Mouse (Mus musculus): ENCODE data around the gene Fam155a. TPM values are rescaled to one million over a fixed set of nuclear protein-coding genes. Genes with fewer than 3 reads are reported as not detected.
"Not testable (repeated sequence)": the region's sequence is repeated elsewhere in the genome, so short reads cannot be mapped to it uniquely, and the experiment has no call there.

The Fam155a gene
- total RNA-seq, 2 experiments from 2014 or later: 0.45 to 0.58 TPM

DNA sequence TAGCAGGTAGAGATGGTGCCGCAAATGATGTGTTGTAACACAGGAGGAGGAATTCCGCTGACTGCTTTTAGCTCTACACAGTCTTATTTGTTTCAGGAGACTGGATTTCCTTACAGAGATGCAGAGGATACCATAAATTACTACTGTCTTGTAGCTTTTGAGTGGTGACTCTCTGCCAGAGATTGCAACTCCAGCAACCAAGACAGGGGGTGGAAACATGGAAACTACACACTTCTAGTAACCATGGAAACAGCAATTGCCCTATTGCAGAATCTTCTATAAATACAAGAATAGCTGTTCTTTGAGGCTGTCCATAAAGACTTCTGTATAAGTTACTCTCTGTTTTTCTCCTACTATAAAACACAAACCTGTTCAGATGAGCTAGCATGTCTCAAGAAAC, 76.2 kb downstream of the Fam155a start:
- no peak for DNase-seq
- intact Hi-C loops (cut with DNase I; ENCODE audit: low total_unique reads): no loop called here

DNA sequence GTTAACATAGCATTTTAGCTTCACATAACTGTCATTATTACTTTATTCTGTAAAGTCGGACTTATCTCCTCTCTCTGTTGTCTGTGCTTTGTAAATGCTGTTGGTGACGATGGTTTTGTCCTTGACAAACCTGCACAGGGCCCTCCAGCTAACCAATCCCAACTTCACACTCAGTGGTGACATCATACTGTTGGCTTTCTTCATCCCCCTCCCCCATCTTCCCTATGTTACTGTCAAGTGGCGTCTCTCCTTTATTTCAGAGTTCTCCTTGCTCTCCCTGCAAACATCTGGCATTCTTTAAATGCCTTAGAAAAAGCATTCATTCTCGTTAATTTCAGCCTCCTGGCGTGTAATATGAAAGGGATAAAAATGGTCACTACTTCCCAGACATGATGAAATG, 78.6 kb downstream of the Fam155a start:
- intact Hi-C loops (cut with DNase I; ENCODE audit: low total_unique reads): no loop called here
- DNase-seq: no peak

DNA sequence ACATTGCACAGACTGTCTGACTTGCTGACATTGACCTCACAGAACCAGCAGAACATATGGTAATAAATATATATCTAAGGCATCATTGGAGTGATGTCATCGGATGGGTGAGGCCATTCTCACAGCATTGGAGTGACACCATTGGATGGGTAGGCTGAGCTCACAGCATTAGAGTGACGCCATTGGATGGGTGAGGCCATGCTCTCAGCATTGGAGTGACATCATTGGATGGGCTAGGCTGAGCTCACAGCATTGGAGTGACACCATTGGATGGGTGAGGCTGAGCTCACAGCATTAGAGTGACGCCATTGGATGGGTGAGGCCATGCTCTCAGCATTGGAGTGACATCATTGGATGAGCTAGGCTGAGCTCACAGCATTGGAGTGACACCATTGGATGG, 110.9 kb downstream of the Fam155a start:
- intact Hi-C loops (cut with DNase I; ENCODE audit: low total_unique reads): not testable (repeated sequence)

DNA sequence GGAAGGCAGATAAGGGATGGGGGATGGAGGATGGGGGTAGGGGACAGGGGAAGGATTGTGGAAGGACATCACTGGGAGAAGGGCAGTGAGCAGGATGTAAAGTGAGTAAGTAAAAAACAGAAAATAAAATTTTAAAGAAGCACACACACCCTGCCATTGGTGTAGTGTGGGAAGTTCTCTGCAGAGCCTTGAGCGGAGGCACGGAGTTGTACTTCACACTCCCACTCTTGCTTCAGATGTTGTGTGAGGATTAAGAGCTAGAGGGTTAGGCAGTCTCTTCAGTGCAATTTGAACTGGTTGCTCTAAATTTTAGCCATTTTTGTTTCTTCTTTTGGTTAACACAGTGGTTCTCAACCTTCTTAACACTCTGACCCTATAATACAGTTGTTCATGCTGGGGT, 114.1 kb downstream of the Fam155a start:
- intact Hi-C loops (cut with DNase I; ENCODE audit: low total_unique reads): no loop called here
- no peak for DNase-seq

More for the DNA sequence above, 110.9 kb downstream of the Fam155a start:
- DNase-seq: not testable (repeated sequence)

DNA sequence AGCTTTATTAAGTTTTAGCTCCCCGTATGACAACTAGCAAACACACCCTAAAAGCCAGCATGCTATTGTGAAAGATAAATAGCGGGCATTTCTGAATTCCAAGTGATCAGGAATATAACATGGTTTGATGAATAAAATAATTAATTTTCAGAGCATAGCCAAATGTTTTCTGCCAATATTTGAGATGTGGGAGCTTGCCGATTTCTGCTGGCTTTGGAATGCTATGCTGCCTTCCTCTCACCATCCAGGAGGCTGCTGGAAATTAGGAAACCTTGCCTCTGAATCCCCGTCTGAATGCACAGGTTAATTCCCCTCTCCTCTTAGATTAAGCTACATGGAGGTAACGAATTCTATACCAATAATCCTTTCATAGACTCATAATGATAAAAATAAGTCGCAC, 116.1 kb downstream of the Fam155a start:
- intact Hi-C loops (cut with DNase I; ENCODE audit: low total_unique reads): no loop called here
- DNase-seq: no peak

DNA sequence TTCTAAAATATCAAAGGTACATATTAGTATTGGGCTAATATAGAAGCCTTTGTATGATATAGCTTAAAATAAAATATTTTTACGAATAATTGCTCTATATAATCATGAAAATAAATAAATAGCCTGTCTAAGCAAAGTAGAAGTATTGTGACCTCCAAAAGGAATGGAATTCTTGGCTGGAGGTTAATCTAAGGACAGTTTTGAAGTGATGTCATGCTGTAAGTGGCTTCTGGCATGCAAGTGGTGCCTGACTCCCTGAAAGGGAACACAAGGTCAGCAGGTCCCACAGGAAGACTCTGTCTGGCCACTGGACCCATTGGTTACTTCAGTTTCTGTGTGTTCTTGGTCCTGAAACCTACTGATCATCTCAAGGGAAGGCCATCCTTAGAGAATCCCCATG, 117.3 kb downstream of the Fam155a start:
- intact Hi-C loops (cut with DNase I; ENCODE audit: low total_unique reads): no loop called here
- DNase-seq: no peak

DNA sequence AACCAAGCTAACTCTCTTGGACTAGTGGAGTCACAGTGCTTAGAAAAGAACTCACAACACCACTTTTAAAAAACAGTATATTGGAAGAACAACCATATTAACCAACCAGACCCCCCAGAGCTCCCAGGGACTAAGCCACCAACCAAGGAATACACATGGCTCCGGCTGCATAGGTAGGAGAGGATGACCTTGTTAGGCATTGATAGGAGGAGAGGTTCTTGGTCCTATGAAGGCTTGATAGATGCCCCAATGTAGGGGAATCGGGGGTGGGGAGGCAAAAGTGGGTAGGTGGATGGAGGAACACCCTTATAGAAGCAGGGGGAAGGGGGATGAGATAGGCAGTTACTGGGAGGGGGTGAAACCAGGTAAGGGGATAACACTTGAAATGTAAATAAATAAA, 132.8 kb downstream of the Fam155a start:
- intact Hi-C loops (cut with DNase I; ENCODE audit: low total_unique reads): no loop called here
- DNase-seq: no peak

DNA sequence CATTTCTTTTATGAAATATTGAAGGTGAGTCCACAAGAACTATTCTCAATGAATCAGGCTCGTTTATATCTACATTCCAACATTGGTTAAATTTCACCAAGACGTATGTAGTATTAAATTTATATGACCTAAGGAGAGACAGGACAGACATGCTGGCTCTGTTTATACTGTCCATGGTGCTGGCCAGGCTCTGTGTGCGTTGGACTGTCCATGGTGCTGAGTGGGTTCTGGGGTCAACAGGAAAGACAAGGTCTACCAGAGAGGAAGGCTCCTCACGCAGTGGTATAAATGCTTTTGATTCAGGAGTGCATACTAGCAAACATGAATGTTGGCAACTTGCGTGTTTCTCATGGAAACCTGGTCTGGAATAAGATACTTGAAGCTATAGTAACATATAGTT, 135.7 kb downstream of the Fam155a start:
- intact Hi-C loops (cut with DNase I; ENCODE audit: low total_unique reads): no loop called here
- no peak for DNase-seq

DNA sequence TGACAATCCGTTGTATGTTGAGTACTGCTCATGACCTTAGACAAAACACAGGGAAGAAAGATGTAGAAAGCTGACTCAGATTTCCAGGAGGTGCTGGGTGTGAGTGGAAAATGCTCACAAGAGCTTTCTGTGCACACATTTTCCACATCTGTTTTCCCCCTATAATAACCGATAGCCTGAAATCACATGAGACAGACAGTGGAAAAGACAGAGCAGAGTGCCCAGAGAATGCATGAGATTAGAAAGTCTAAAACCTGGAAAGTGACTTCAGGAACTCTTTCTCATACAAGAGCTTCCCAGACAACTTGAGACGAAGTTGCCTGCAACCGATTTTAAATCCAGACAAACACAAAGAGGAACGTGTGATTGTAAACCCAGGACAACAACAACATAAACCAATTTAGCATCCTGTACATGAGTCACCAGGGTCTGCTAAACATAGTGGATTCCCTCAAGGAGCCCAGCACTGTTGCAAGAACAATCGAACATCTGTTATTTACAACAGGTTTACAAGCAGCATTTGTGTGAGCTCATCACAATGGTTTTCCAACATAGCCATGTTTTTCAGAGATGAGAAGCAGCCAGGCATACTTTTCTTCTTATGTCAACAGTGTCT, 163.8 kb downstream of the Fam155a start:
- intact Hi-C loops (cut with DNase I; ENCODE audit: low total_unique reads): no loop called here
- no peak for DNase-seq

DNA sequence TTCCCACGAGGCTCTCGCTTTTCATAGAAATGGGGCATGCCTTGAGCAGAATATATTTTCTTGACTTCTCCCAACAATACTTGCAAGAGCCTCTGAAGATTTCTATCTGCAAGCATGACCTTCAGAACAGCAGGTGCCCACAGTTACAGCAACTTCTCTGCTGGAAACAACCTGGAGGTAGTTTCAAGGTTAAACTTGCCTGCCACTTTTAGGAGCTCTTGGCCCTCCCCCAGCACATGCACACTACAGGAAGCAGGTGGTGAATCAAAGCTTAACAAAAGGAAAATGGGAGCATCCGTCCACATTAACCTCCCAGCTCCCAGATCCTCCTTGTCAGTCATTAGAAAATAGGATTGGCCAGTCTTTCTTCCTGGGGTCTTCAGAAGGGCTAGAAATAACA, 175.0 kb downstream of the Fam155a start:
- no peak for DNase-seq
- intact Hi-C loops (cut with DNase I; ENCODE audit: low total_unique reads): no loop called here

DNA sequence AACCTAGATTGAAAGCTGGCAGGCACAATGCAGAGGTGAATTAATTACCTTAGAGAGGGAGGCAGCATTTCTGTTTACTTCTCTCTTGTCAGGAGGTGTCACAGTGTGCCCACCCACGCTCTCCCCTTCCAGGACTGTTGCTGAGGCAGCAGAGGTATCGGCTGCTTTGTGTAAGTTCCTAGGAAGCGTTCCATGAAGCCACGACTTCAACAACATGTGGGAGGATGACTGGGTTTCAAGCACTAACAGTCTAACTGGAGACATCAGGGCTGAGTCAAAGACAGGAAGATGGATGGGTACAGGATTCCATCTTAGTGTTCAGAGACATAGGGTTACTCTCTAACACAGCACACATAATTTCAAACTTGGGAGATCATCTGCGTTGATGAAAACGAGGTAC, 189.1 kb downstream of the Fam155a start:
- no peak for DNase-seq
- intact Hi-C loops (cut with DNase I; ENCODE audit: low total_unique reads): no loop called here

DNA sequence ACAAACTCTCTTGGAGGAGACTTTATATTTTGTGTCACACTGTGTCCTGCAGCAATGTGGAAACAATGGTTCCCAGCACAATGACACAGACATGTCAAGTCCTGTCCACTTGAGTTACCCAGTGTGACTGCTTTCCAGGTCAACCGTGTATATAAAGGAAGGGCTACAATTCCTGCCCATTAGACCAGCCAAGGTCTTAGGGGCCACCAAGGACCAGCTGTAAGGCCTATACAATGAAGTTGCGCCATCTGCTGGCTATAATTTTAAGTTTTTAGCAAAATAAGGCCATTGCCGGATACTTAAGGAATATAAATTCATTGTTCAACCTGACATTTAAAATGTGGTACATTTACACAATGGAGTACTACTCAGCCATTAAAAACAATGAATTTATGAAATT, 190.8 kb downstream of the Fam155a start:
- intact Hi-C loops (cut with DNase I; ENCODE audit: low total_unique reads): no loop called here
- DNase-seq: no peak

DNA sequence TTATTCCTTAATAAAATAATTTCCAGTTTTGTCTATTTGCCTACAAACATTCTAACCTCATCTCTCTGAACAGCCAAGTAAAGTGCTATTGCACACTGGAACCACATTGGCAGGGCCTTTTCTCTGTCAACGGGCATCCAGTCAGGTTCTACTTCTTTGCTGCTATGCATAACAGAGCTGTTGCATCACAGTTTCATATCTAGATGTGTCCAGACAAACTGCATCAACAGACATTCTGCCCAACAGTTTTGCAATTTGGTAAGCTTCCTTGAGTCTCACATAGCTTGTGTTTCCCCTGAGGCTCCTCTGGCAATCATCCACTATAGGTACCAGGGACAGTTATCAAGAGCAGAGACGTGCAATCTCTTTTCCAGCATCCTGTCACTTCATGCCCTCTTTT, 199.0 kb downstream of the Fam155a start:
- intact Hi-C loops (cut with DNase I; ENCODE audit: low total_unique reads): no loop called here
- no peak for DNase-seq

DNA sequence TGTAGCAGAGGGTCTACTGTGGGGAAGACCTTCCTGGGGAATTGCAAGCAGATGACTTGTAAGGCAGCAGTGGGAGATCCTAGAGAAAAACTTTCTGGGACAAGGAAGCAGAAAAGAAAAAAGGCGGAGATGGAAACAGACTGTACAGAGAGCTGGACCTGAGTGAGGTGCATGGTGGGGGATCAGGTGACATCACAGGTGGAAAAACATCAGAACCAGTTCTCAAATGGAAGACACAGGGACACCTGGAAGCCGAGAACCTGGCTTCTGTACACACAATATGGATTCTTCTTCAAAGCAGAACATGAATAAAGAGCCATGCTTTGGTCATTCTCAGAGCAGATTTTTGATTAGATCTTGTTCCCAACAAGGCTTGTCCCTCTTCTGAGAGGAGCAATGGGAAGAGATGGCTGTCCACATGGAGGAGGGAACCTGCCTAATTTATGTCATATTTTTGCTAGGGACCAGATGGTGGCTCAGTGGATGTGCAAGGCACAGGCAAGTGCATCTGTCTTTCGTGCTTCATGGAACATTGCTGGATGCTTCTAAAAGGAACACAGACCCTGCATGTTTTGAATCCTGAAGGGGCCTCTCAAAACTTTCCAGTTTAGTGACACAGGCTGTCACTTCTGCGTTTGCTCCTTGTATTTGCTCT, 201.3 kb downstream of the Fam155a start:
- no peak for DNase-seq
- intact Hi-C loops (cut with DNase I; ENCODE audit: low total_unique reads): no loop called here

DNA sequence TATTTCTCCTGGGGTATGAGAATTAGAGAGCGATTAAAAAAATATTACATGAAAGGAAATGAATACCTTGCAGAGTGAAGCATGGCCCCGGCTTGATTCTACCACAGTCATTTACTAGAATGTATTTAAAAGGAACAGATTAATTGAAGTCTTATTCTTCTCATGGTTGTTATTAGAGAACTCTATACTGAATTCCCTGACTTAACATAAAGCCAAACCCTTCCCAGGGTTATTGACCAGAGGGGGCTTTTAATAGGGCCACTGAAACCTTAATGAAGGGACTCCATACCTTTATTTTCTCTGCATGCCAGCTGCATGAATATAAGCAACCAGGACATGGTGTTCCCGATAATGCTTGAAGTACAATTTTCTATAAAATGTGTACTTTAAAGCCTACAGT, 221.8 kb downstream of the Fam155a start:
- intact Hi-C loops (cut with DNase I; ENCODE audit: low total_unique reads): no loop called here
- no peak for DNase-seq

DNA sequence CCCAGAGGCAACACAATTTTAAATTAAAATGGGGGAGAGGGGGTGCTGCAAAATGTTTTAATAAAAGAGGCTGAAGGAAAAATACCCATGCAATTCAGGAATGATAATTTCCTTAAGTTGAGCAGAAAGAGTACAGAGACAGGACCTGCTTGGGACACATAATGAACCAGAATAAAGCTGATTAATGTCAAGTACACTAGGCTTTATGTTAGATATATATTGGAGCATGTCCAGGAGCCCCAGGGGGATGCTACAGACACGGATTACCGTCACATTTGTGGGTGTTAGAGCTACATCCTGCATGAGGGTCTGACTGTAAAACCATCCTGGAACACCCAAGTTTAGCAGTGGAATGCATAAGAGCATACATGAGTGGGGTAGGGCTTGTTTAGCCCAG, 223.4 kb downstream of the Fam155a start:
- DNase-seq: no peak
- intact Hi-C loops (cut with DNase I; ENCODE audit: low total_unique reads): no loop called here

DNA sequence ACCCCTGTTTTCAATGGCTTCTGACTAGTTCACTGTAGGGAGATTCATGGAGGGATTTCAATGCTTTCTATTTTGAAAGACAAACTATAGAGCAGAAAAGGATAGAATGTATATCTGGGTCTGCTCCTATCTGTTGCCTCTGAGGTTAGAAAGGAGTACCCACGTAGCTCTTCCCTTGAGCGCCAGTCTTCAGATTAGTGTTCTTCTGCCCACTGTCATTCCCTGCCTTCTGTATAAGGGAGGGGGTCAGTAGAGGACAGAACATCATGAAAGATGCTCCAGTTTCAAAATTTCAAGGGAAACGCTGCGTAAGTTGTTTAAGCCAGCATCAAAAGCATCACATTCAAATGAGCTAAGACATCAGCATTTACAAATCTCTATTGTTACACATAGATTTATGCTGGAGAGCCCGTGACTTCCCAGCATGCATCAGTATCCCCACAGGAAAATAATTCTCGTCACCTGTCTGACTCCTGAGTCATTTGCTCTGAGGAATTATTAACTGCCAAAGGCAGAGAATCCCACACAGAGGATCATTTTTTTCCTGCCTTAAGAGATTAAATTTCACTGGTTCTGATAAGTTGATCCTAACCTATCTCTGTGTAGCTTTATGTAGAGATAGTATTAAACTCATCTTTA, 223.9 kb downstream of the Fam155a start:
- intact Hi-C loops (cut with DNase I; ENCODE audit: low total_unique reads): no loop called here
- no peak for DNase-seq

DNA sequence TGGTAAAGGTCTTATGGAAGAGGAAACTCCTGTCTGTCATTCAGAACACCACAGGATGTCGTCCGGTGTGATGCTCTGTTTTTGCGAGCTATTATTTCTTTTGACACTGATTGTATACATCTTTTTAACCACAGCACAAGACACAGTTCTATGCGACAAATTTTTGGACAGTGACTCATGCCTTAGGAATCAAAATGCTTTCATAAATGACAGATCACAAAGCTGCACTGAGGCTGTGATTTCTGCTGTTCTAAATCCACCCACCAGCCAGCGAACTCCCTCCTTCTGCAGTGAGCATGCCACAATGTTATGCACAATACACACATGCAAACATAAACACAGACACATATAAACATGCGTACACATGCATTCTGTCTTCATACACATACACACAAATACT, 224.5 kb downstream of the Fam155a start:
- intact Hi-C loops (cut with DNase I; ENCODE audit: low total_unique reads): no loop called here

DNA sequence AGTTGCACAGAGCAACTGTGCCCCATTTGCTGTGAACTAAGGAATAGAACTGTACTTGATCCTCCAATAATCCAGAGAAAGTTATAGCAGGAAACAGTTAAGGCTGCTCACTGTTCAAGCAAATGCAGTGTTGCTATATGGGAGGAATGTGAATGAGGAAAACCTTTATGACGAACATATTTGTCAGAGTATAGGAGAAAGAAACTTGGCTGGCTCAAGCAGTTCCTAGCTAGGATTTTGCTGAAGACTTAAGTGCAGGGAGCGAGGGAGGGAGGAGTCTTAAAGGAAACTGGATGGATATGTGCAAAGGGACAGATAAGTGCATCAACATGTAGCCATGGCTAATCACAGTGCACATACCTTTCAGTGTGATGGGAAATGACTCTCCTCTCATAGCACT, 225.3 kb downstream of the Fam155a start:
- DNase-seq: no peak
- intact Hi-C loops (cut with DNase I; ENCODE audit: low total_unique reads): no loop called here

More for the DNA sequence above, 224.5 kb downstream of the Fam155a start:
- DNase-seq: no peak

DNA sequence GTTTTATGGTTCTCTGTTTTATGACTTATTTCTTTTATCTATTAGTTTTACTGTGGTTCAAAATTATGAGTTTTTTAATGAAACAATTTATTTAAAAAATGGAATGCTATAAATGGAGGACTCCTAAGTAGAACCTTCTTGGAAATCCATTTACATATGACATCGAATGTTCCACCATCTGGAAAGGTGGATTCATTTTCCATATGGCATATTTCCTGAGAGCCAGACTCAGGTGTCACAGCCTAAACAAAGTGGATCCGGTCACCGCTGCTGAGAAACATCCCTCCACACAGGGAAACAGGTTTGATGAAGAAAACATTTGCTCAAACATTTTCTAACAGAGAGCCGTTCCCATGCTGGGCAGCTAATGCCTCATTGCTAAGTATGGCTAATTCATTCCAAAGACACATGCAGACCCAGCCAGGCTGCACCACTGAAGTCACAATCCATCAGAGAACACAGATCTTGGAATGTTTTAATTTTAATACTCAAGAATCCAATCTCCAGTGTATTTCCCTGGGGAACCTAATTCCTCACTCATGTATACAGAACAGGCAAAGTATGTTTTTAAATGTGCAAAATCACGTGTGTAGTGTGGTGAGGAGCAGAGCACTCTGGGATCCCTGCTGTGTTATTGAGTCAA, 235.1 kb downstream of the Fam155a start:
- intact Hi-C loops (cut with DNase I; ENCODE audit: low total_unique reads): no loop called here
- DNase-seq: no peak

DNA sequence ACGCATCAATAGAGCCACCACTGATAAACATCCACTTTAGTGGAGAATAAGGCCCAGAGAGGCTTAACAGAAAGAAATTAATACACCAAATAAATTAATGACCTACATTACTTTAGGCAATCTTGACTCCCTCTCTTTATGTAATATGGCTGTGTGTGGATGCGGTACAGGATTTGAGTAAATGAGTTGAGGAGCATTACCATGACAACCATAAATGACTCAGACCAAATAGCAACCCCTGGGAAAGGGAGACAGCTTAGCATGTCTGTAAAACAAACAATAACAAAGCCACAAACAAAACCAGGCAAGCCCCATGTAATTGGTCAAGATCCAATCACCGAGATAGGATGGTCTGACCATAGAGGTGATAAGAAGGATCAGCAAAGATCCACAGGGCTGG, 244.4 kb downstream of the Fam155a start:
- intact Hi-C loops (cut with DNase I; ENCODE audit: low total_unique reads): no loop called here
- DNase-seq: no peak

All from gastrocnemius, postnatal 14 days (tissue).